Mouse (Mus musculus) left cerebral cortex, adult 2 months (tissue): ENCODE data around the gene Rab35. TPM values are rescaled to one million over a fixed set of nuclear protein-coding genes. Genes with fewer than 3 reads are reported as not detected.

Experiments
- DNase-seq, 2 experiments: peaks; one replicate each; pipeline ENCODE4 v3.0.0; 2021 to 2022; ENCODE audit warnings: low spot score in 2 of 2, mixed read lengths in 1 of 2; ENCODE audit errors: extremely low spot score in 1 of 2
- H3K27ac ChIP-seq: fragments of 200-600 bp; 2 replicates; pipeline ENCODE4 v1.8.1; 2022
- H3K4me3 ChIP-seq: fragments of 200-600 bp; 2 replicates; pipeline ENCODE4 v1.8.1; 2022
- CTCF ChIP-seq: fragments of 200-600 bp; IDR thresholded peaks from 2 replicates; pipeline ENCODE4 v1.8.1; 2022; ENCODE audit warnings: antibody characterized with exemption, mild to moderate bottlenecking, moderate library complexity
- intact Hi-C: fragments of 180-260 bp; cut with DNase I; formaldehyde crosslinking; loops from one replicate; pipeline ENCODE4 v1.15.1; 2025
- microRNA-seq, 2 experiments: library from miRNA; unstranded; fragments of <30 nt; microRNA quantifications; one replicate each; pipeline ENCODE4 v1.2.0; 2021
- total RNA-seq, 2 experiments: library from RNA; stranded (reverse); gene quantifications; 2 replicates each; pipeline ENCODE4 v1.2.3; 2021

Rab35 gene
- total RNA-seq, 2 experiments from 2014 or later = 99.5 to 101 TPM

- DNase-seq = no peak
- no peak overlapping the region for H3K27ac ChIP-seq
- TF ChIP-seq CTCF = no peak
- intact Hi-C loops = no loop called here
- H3K4me3 ChIP-seq = no peak overlapping the region
Observed at GRCm38 (mm10) chr5:115670406-115670805, 38.7 kb downstream of the Rab35 start.

- DNase-seq = no peak
- Histone ChIP-seq H3K27ac (no peak overlapping the region), H3K4me3 (no peak overlapping the region)
- no peak for TF ChIP-seq CTCF
- intact Hi-C loops = no loop called here
Observed at GRCm38 (mm10) chr5:115671846-115672245, 40.1 kb downstream of the Rab35 start.

- TF ChIP-seq CTCF = no peak
- intact Hi-C loops = no loop called here
- Histone ChIP-seq H3K4me3 (no peak overlapping the region), H3K27ac (no peak overlapping the region)
- DNase-seq = no peak
Observed at GRCm38 (mm10) chr5:115685126-115685525, 53.4 kb downstream of the Rab35 start.

GRCm38 (mm10) chr5:115686716-115687115 is 55.0 kb downstream of the Rab35 start:
- intact Hi-C loops = no loop called here
- no peak for TF ChIP-seq CTCF
- Histone ChIP-seq H3K4me3 (no peak overlapping the region), H3K27ac (no peak overlapping the region)
- no peak for DNase-seq

- no peak for DNase-seq
- intact Hi-C loops = no loop called here
- no peak for TF ChIP-seq CTCF
- no peak overlapping the region for H3K4me3 ChIP-seq
- no peak overlapping the region for H3K27ac ChIP-seq
Observed at GRCm38 (mm10) chr5:115693271-115693670, 61.6 kb downstream of the Rab35 start.

GRCm38 (mm10) chr5:115695191-115695770 is 63.6 kb downstream of the Rab35 start:
- Histone ChIP-seq H3K4me3 (no peak overlapping the region), H3K27ac (no peak overlapping the region)
- intact Hi-C loops = no loop called here
- TF ChIP-seq CTCF = no peak
- no peak for DNase-seq

- intact Hi-C loops = no loop called here
- DNase-seq = no peak
- TF ChIP-seq CTCF = no peak
- Histone ChIP-seq H3K4me3 (no peak overlapping the region), H3K27ac (no peak overlapping the region)
Observed at GRCm38 (mm10) chr5:115696811-115697210, 65.1 kb downstream of the Rab35 start.

Small RNA genes lying within 50 kb of the gene (microRNA-seq; reads per million reads assigned to microRNA genes)
- gene Mir7030 = 0 to 0.24 reads per million in 2 experiments

Other genes with a start within 250 kb of the Rab35 start
- 10 to 100 TPM; 46.1 to 51.8 TPM for gene Msi1, start 202.3 kb upstream of the Rab35 start, total RNA-seq
- not detected for gene Pla2g1b, start 165.6 kb upstream of the Rab35 start, total RNA-seq
- 10 to 100 TPM; 40.7 to 43.5 TPM for gene Sirt4, start 147.2 kb upstream of the Rab35 start, total RNA-seq
- 10 to 100 TPM; 22.8 to 25.7 TPM for gene Pxn, start 125.2 kb upstream of the Rab35 start, total RNA-seq
- gene Rplp0, start 72.4 kb upstream of the Rab35 start, total RNA-seq = 100 to 1,000 TPM; 183 to 187 TPM
- gene Gcn1l1, start 66.7 kb upstream of the Rab35 start, total RNA-seq = 10 to 100 TPM; 70.7 to 73.2 TPM
- 100 to 1,000 TPM; 164 to 172 TPM for gene Bicdl1, start 99.7 kb downstream of the Rab35 start, total RNA-seq
- gene Cit, start 213.4 kb downstream of the Rab35 start, total RNA-seq = 100 to 1,000 TPM; 204 to 209 TPM